Mouse (Mus musculus) forebrain, embryonic 12.5 days (tissue): ENCODE measurements around the gene Tcf7l2. TPM values are rescaled to one million over a fixed set of nuclear protein-coding genes. Genes with fewer than 3 reads are reported as not detected.

Experiments
- ATAC-seq: fragments of 200-750 bp; cut with Nextera tagmentation; 2 replicates; pipeline ENCODE4 v1.8.0; 2017; ENCODE audit warnings: moderate TSS enrichment; ENCODE audit not compliant: low FRiP score
- H3K27ac ChIP-seq: fragments of 300-500 bp; sonication (generic); 2 replicates; pipeline ENCODE4 v1.5.1; 2016; ENCODE audit warnings: mild to moderate bottlenecking
- H3K27me3 ChIP-seq: fragments of 300-500 bp; sonication (generic); 2 replicates; pipeline ENCODE4 v1.6.1; 2016; ENCODE audit warnings: mild to moderate bottlenecking
- H3K36me3 ChIP-seq: fragments of 300-500 bp; sonication (generic); replicated peaks from 2 replicates; pipeline ENCODE4 v1.6.1; 2016; ENCODE audit warnings: mild to moderate bottlenecking
- H3K4me1 ChIP-seq: fragments of 300-500 bp; sonication (generic); 2 replicates; pipeline ENCODE4 v1.6.1; 2016
- H3K4me2 ChIP-seq: fragments of 300-500 bp; sonication (generic); 2 replicates; pipeline ENCODE4 v1.6.1; 2016; ENCODE audit warnings: mild to moderate bottlenecking, moderate library complexity
- H3K4me3 ChIP-seq: fragments of 300-500 bp; sonication (generic); replicated peaks from 2 replicates; pipeline ENCODE4 v1.5.1; 2016; ENCODE audit warnings: mild to moderate bottlenecking
- H3K9ac ChIP-seq: fragments of 300-500 bp; sonication (generic); 2 replicates; pipeline ENCODE4 v1.6.1; 2016; ENCODE audit warnings: mild to moderate bottlenecking
- H3K9me3 ChIP-seq: fragments of 300-500 bp; sonication (generic); 2 replicates; pipeline ENCODE4 v1.6.1; 2016
- whole genome bisulfite sequencing: fragments of 180-500 bp; shearing (Covaris S2); methylation state at CpG from one replicate; pipeline ENCODE4 v1.1.7; 2016; 5-methylcytosine and 5-hydroxymethylcytosine counted together
- polyA plus RNA-seq: library from polyadenylated mRNA; unstranded; fragments of >200 nt; fragmentation: Nextera tagmentation; extraction: Ambion mirVana; gene quantifications from 2 replicates; pipeline ENCODE4 v1.2.1, GENCODE M21; 2016

Tcf7l2 gene
- polyA plus RNA-seq = 212 and 220 TPM in 2 replicates

DNA sequence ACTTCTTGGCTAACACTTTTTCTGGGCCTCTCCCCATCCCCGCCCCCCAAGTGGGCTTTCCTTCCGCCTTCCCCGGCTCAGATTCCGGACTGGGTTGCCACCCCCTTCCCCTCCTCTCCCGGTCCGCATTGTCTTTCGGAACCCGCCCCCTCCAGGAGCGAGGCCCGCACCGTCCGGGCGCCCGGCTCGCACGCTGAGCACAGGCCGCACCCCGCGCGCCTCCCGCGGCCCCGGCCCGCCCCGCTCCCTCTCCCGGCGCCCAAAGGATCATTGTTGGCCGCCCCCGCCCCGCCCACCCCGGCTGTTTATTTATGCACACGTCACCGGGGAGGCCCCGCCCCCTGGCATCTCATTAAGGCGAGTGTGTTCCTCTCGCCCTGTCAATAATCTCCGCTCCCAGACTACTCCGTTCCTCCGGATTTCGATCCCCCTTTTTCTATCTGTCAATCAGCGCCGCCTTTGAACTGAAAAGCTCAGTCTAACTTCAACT is at the start of gene Tcf7l2:
Gene Tcf7l2 (plus strand): TSS at position 382 of the 490 bp plus-strand sequence.
- WGBS = 1% methylated on average over 39 of the region's 42 CpGs
- H3K27ac ChIP-seq = peak within 1 kb of the TSS; percentile 97
- peak within 1 kb of the TSS; percentile 72 for H3K4me2 ChIP-seq
- H3K9ac ChIP-seq = peak within 1 kb of the TSS; percentile 86
- no peaks in the 10 kb centered on the region for H3K36me3 ChIP-seq
- no peaks in the 10 kb centered on the region for H3K9me3 ChIP-seq
- H3K27me3 ChIP-seq = peaks cover 11% of the 10 kb centered on the region
- peak within 1 kb of the TSS; percentile 64 for H3K4me3 ChIP-seq
- ATAC-seq = peak; percentile 87
- H3K4me1 ChIP-seq = peaks cover 50% of the 10 kb centered on the region

DNA sequence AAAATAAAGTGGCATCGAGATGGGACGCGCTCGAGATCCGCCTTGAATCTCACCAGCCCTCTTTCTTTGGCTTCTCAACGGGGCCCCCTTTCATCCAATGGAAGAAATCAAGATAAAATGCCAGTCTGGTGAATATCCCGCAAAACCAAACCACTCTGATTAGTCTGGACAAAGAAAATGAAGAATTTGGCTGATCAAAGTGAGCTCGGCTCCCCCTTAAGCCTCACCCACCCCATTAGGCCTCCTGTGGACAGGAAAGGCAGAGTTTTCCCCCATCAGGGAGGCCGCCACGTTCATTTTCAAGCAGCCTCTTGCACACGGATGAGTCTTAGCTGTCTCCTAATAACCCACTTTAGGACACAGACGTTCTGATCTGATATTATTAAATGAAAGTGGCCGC is 47.0 kb upstream of the Tcf7l2 start:
- H3K9ac ChIP-seq = no peak overlapping the region
- 9% methylated on average over 13 of the region's 13 CpGs for WGBS

DNA sequence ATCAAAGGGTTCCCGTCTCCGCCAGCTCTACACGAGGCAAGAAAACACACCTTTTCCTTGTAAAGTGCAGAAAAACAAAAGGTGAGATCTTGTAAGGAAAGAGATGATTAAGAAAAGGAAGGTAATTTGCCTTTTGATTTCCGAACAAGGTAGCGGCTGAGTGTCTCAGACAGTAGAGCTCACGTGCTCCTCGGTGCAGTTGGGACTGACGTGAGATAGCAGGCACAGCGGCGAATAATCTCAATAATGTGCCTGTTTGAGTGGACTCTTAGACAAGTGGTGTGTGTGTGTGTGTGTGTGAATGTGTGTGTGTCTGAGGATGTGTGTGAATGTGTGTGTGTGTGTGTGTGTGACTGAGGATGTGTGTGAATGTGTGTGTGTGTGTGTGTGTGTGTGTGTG is 46.2 kb upstream of the Tcf7l2 start:
- H3K9ac ChIP-seq = no peak overlapping the region
- no peak overlapping the region for H3K4me3 ChIP-seq
- no peak overlapping the region for H3K27ac ChIP-seq
- H3K36me3 ChIP-seq = no peaks in the 10 kb centered on the region
- 77% methylated on average over 10 of the region's 10 CpGs for WGBS
- no peaks in the 10 kb centered on the region for H3K9me3 ChIP-seq
- H3K27me3 ChIP-seq = peaks cover 55% of the 10 kb centered on the region
- H3K4me1 ChIP-seq = peaks cover 11% of the 10 kb centered on the region
- ATAC-seq = no peak
- H3K4me2 ChIP-seq = no peak overlapping the region

More for the DNA sequence above, 47.0 kb upstream of the Tcf7l2 start:
- Histone ChIP-seq H3K27ac (no peak overlapping the region), H3K36me3 (no peaks in the 10 kb centered on the region), H3K27me3 (peaks cover 48% of the 10 kb centered on the region), H3K4me3 (no peak overlapping the region), H3K4me1 (peaks cover 11% of the 10 kb centered on the region), H3K4me2 (peak overlapping the region; percentile 22), H3K9me3 (no peaks in the 10 kb centered on the region)
- ATAC-seq = no peak

DNA sequence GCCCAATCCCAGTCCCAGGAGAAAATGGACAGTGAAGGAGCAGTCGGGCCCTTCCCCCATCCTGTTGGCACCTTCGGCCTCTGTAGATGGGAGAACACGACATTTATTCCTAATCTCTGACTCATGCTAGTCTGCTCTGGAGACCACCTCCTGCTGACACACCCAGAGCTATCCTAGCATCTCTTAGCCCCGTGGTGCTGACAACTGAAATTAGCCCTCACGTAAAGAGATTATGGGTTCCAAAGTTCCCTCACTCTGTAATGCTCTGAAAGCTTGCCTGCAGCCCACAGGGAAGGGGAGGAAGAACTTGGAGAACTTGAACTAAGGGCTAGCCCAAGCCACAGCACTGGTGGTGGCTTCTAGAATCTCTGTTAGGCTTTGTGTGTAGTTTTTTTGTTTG is 42.7 kb upstream of the Tcf7l2 start:
- WGBS = 82% methylated on average over 5 of the region's 5 CpGs
- H3K9me3 ChIP-seq = no peaks in the 10 kb centered on the region
- no peak overlapping the region for H3K9ac ChIP-seq
- no peak overlapping the region for H3K4me3 ChIP-seq
- no peak overlapping the region for H3K27ac ChIP-seq
- H3K4me1 ChIP-seq = peaks cover 14% of the 10 kb centered on the region
- no peak for ATAC-seq
- no peaks in the 10 kb centered on the region for H3K36me3 ChIP-seq
- no peak overlapping the region for H3K4me2 ChIP-seq
- peaks cover 56% of the 10 kb centered on the region for H3K27me3 ChIP-seq

DNA sequence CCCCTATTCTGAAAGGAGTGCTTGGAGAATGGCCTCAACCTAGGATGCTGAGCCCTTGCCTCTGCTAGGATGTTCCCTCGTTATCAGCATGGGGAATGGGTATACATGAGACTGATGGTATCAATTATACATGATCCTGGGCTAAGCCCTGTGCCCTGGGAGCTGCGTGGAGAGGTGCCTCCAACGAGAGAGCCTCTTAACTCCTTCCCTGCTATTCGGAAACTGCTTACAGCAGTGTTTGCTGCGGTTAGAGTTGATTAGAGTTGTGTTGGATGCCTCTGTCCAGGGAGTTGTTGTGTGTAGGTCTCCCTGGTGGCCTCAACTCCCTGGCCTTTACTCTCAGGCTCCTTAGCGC is 41.4 kb upstream of the Tcf7l2 start:
- no peaks in the 10 kb centered on the region for H3K36me3 ChIP-seq
- peaks cover 45% of the 10 kb centered on the region for H3K27me3 ChIP-seq
- 67% methylated on average over 6 of the region's 6 CpGs for WGBS
- H3K4me3 ChIP-seq = no peak overlapping the region
- no peak overlapping the region for H3K27ac ChIP-seq
- H3K9ac ChIP-seq = no peak overlapping the region
- no peaks in the 10 kb centered on the region for H3K9me3 ChIP-seq
- H3K4me1 ChIP-seq = peaks cover 11% of the 10 kb centered on the region
- no peak for ATAC-seq
- no peak overlapping the region for H3K4me2 ChIP-seq

DNA sequence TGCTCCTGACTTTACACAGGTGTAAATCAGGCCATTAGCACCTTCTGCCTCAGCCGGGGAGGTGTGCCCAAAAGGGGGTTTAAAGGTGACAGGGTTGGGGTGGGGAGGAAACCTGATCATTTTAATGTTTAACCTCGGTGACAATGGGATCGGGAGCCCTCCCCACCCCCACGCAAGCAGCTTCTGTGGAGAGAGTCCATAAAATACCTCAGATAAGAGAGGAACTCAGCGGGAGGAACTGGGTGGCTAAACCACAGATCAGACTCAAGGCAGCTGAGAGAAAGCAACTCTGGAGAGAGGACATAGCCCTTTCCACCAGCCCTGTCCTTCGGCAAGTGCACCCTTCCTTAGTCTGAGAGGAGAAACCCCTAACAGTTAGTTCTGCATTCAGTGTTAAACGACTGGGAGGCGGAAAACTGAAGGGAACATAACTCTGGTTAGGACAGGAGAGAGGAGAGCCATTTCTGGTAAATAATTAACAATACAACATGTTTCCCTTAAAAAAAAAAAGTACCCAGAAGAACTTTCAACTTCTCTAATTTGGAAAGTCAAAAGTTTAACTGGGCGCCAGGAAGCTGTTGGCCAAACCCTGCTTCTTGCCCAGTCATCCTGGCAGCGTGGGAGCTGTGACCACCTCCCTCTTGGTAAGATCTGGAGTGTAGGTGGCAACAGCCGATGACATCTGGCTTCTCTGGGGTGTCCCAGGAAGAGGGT is 40.9 kb upstream of the Tcf7l2 start:
- ATAC-seq = no peak
- Histone ChIP-seq H3K4me2 (no peak overlapping the region), H3K9me3 (no peaks in the 10 kb centered on the region), H3K4me1 (peaks cover 11% of the 10 kb centered on the region), H3K36me3 (no peaks in the 10 kb centered on the region), H3K4me3 (no peak overlapping the region), H3K9ac (no peak overlapping the region), H3K27me3 (peaks cover 40% of the 10 kb centered on the region), H3K27ac (no peak overlapping the region)
- 76% methylated on average over 11 of the region's 11 CpGs for WGBS

DNA sequence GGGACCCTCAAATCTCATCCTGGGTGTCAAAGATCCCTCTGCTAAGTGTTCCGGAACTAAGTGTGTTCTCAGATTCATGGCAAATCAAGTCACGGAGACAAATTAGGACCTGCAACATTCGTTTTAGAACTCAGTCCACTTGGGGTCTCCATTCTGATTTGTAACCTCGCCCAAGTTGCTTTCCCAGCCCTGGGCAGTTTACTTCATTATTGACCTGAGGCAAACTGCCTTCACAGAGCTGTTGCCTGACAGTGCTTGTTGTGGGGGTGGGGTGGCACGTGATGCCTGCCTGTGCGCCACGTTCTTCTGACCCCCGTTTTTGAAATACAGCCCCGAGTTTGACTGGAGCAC is 40.4 kb upstream of the Tcf7l2 start:
- H3K4me3 ChIP-seq = no peak overlapping the region
- peaks cover 40% of the 10 kb centered on the region for H3K27me3 ChIP-seq
- no peak for ATAC-seq
- no peaks in the 10 kb centered on the region for H3K36me3 ChIP-seq
- no peak overlapping the region for H3K27ac ChIP-seq
- H3K9ac ChIP-seq = no peak overlapping the region
- no peak overlapping the region for H3K4me2 ChIP-seq
- WGBS = 93% methylated on average over 9 of the region's 9 CpGs
- no peaks in the 10 kb centered on the region for H3K9me3 ChIP-seq
- peaks cover 11% of the 10 kb centered on the region for H3K4me1 ChIP-seq

DNA sequence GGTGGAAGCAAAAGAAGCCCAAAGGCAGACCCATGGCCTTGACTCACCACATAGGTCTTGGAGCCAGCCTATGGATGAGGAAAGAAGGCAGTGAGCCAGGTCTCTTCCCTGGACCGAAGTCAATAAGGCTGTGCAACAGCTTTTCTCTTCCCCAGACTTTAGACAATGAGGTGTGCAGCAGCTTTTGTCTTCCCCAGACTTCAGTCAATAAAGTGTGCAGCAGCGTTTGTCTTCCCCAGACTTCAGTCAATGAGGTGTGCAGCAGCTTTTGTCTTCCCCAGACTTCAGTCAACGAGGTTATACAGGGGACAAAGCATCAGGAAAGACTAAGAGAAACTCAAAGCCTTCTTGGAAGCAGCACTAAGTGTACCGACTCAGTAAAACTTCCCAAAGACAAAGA is 39.5 kb upstream of the Tcf7l2 start:
- H3K4me1 ChIP-seq = peaks cover 11% of the 10 kb centered on the region
- H3K9me3 ChIP-seq = no peaks in the 10 kb centered on the region
- no peak overlapping the region for H3K4me3 ChIP-seq
- 69% methylated on average over 4 of the region's 4 CpGs for WGBS
- H3K4me2 ChIP-seq = no peak overlapping the region
- no peak for ATAC-seq
- peaks cover 37% of the 10 kb centered on the region for H3K27me3 ChIP-seq
- H3K9ac ChIP-seq = no peak overlapping the region
- H3K36me3 ChIP-seq = no peaks in the 10 kb centered on the region
- H3K27ac ChIP-seq = no peak overlapping the region

DNA sequence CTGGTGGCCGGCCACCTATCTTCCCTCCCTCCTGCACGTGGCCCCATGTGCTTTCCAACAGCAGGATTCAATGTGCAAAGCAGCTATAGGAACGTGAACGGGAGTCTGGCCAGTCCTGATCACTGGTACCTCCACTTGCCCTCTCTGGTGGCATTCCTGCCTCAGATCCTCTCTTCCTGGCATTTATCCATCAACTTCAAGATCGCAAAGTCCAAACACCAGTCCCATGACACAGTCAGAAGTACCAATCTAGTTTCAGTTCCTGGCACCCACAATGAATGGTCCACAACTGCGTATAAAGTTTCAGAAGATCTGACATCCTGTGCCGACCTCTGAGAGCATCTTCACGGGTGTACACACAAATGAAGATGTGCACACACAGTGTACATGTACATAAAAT is 38.9 kb upstream of the Tcf7l2 start:
- Histone ChIP-seq H3K4me3 (no peak overlapping the region), H3K9ac (no peak overlapping the region), H3K9me3 (no peaks in the 10 kb centered on the region), H3K4me2 (no peak overlapping the region), H3K36me3 (no peaks in the 10 kb centered on the region), H3K27me3 (peaks cover 38% of the 10 kb centered on the region), H3K4me1 (peaks cover 11% of the 10 kb centered on the region), H3K27ac (no peak overlapping the region)
- no peak for ATAC-seq
- 88% methylated on average over 8 of the region's 8 CpGs for WGBS

DNA sequence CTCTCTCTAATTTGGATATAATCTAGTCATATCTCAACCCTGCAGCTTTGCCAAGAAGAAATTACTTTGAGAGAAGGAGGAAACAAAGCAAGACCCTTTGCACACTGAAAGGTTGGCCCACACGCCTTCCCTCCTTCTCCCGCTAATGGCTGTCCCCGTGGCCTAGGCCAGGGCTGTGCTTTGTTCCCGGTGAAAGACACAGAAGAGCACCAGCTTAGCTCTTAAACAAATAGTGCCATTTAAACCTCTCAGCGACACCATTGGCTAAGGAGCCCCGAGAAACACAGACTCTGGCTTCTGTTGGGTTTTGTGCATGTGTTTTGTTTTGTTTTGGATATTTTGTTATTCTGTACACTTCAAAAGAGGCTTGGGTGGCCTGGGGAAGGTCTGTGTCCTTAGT is 37.5 kb upstream of the Tcf7l2 start:
- WGBS = 12% methylated on average over 6 of the region's 6 CpGs
- H3K27ac ChIP-seq = no peak overlapping the region

DNA sequence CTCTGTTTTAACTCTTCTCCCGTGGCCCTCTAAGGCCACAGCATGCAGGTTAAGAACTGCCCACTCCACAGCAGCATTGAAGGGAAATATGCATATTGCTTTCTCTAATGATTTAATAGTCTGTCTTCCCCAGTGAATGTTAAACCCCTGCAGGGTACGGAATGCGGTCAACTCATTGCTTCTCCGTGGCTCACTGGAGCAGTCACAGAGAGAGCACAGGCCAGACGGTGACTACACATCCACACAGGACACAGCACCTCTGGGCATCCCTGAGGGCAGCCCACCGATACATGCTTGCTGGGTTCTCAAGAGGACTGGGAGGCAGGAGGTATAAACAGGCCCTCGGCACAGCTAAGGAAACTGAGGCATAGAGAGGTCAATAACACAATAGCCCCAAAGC is 35.3 kb upstream of the Tcf7l2 start:
- peaks cover 11% of the 10 kb centered on the region for H3K4me1 ChIP-seq
- no peaks in the 10 kb centered on the region for H3K36me3 ChIP-seq
- no peak overlapping the region for H3K27ac ChIP-seq
- no peaks in the 10 kb centered on the region for H3K9me3 ChIP-seq
- WGBS = 76% methylated on average over 7 of the region's 7 CpGs
- no peak for ATAC-seq
- H3K4me3 ChIP-seq = no peak overlapping the region
- H3K27me3 ChIP-seq = peaks cover 19% of the 10 kb centered on the region; the same call in 1 of the 2 replicates
- H3K4me2 ChIP-seq = no peak overlapping the region
- no peak overlapping the region for H3K9ac ChIP-seq

More for the DNA sequence above, 37.5 kb upstream of the Tcf7l2 start:
- Histone ChIP-seq H3K4me1 (peaks cover 11% of the 10 kb centered on the region), H3K36me3 (no peaks in the 10 kb centered on the region), H3K4me2 (no peak overlapping the region), H3K9ac (no peak overlapping the region), H3K27me3 (peaks cover 36% of the 10 kb centered on the region), H3K9me3 (no peaks in the 10 kb centered on the region), H3K4me3 (no peak overlapping the region)
- ATAC-seq = no peak

DNA sequence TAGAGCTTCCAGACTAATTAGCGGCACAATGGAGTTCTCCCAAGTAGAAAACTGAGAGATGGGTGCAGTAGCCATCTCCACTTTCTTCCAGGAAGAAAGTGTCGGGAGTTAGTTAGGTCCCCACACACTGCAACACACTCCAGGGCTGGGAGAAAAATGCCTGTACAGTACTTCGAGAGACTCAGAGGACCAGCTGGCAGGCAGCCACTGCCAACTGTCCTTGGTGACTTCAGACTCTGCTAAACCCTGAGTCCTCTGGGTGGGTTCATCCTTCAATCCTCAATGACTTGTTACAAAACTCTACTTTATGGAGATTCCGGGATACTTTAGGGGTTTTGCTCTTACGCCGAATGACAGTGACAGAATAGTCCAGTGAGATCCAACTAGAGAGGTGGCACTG is 34.8 kb upstream of the Tcf7l2 start:
- Histone ChIP-seq H3K9me3 (no peaks in the 10 kb centered on the region), H3K9ac (no peak overlapping the region), H3K27me3 (peaks cover 14% of the 10 kb centered on the region; the same call in 1 of the 2 replicates), H3K4me1 (peaks cover 11% of the 10 kb centered on the region), H3K4me3 (no peak overlapping the region), H3K36me3 (no peaks in the 10 kb centered on the region), H3K27ac (no peak overlapping the region), H3K4me2 (no peak overlapping the region)
- no peak for ATAC-seq
- 92% methylated on average over 6 of the region's 6 CpGs for WGBS

DNA sequence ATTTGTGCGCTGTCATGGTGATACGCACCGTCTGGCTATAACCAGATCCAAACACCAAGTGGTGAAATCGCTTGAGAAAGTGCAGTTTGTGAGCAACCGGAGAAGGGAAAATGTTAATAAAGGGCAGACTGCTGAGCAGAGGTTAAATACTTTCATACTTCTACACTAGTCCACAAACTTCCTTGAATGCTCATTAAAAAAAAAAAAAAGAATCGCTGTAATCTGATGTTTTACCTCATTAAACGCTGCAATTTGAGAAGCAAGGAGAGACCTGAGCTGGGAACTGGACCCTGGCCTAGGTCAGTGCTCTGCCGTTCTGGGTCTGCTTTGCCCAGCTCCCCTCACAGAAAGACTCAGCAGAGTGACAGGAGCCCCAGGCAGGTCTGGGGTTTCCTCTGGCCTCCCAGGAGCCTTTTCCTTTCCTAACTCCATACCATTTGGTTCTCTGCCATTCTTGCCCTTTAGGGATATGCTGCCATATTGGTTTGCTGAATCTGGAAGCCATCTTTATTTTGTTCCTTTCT is 33.5 kb upstream of the Tcf7l2 start:
- 83% methylated on average over 8 of the region's 8 CpGs for WGBS

More for the DNA sequence above, 33.5 kb upstream of the Tcf7l2 start:
- H3K9ac ChIP-seq = no peak overlapping the region
- H3K4me1 ChIP-seq = peaks cover 11% of the 10 kb centered on the region
- H3K27ac ChIP-seq = no peak overlapping the region
- no peaks in the 10 kb centered on the region for H3K9me3 ChIP-seq
- no peak for ATAC-seq
- H3K4me2 ChIP-seq = no peak overlapping the region
- no peaks in the 10 kb centered on the region for H3K36me3 ChIP-seq
- H3K27me3 ChIP-seq = peaks cover 14% of the 10 kb centered on the region
- H3K4me3 ChIP-seq = no peak overlapping the region
